Mouse (Mus musculus) left cerebral cortex, postnatal 10 days (tissue): ENCODE data around the gene Pus3. TPM values are rescaled to one million over a fixed set of nuclear protein-coding genes. Genes with fewer than 3 reads are reported as not detected.

Experiments
- DNase-seq, 2 experiments: peaks; one replicate each; pipeline ENCODE4 v3.0.0; 2021 to 2022; ENCODE audit warnings: low spot score in 2 of 2, mixed read lengths in 1 of 2; ENCODE audit errors: extremely low spot score in 1 of 2
- intact Hi-C: fragments of 180-260 bp; cut with DNase I; formaldehyde crosslinking; loops from one replicate; pipeline ENCODE4 v1.15.1; 2025
- total RNA-seq, 2 experiments: library from RNA; stranded (reverse); gene quantifications; 2 replicates each; pipeline ENCODE4 v1.2.3; 2021

The Pus3 gene
- 10 to 100 TPM; 11.4 to 12.9 TPM for total RNA-seq

GRCm38 (mm10) chr9:35558257-35559008 lies at the start of gene Pus3, which contains the start of gene Ddx25:
Gene Pus3, plus strand, starts transcription at chr9:35558595.
Gene Ddx25, minus strand, starts transcription at chr9:35558528.
- peak; percentile 64 to 88 for DNase-seq
- intact Hi-C loops: no loop called here

- no peak for DNase-seq
- intact Hi-C loops: no loop called here
These were observed 44.5 kb upstream of the Pus3 start for GRCm38 (mm10) chr9:35513900-35514299.

- no peak for DNase-seq
- intact Hi-C loops: no loop called here
These were observed 42.2 kb upstream of the Pus3 start for GRCm38 (mm10) chr9:35516182-35516581.

GRCm38 (mm10) chr9:35516711-35517110 lies 41.7 kb upstream of the Pus3 start:
- no peak for DNase-seq

GRCm38 (mm10) chr9:35518169-35518568 lies 40.2 kb upstream of the Pus3 start, which contains the start of gene Gm1113:
Gene Gm1113, minus strand, starts transcription at chr9:35518269.
- intact Hi-C loops: no loop called here
- DNase-seq: no peak

More at GRCm38 (mm10) chr9:35516711-35517110, 41.7 kb upstream of the Pus3 start:
- intact Hi-C loops: no loop called here

- intact Hi-C loops: loop anchor here (5.0 kb wide), 2 partner anchors 98 to 233 kb away; partner anchors contain the start of gene Cdon
- DNase-seq: no peak
These were observed 37.6 kb upstream of the Pus3 start for GRCm38 (mm10) chr9:35520631-35521348.

- intact Hi-C loops: loop anchor here (5.0 kb wide), 2 partner anchors 100 to 235 kb away; partner anchors contain the start of gene Cdon
- no peak for DNase-seq
These were observed 36.2 kb upstream of the Pus3 start for GRCm38 (mm10) chr9:35522241-35522640.

- intact Hi-C loops: loop anchor here (5.0 kb wide), 2 partner anchors 101 to 236 kb away; partner anchors contain the start of gene Cdon
- peak in 1 of 2 experiments; percentile 0 for DNase-seq
These were observed 35.4 kb upstream of the Pus3 start for GRCm38 (mm10) chr9:35522821-35523515.

GRCm38 (mm10) chr9:35523541-35523940 lies 34.9 kb upstream of the Pus3 start:
- peak; percentile 53 to 62 for DNase-seq
- intact Hi-C loops: loop anchor here (5.0 kb wide), 2 partner anchors 101 to 236 kb away; partner anchors contain the start of gene Cdon

- peak; percentile 74 to 79 for DNase-seq
- intact Hi-C loops: loop anchor here (5.0 kb wide), 2 partner anchors 102 to 237 kb away; partner anchors contain the start of gene Cdon
These were observed 34.4 kb upstream of the Pus3 start for GRCm38 (mm10) chr9:35523941-35524411.

GRCm38 (mm10) chr9:35529141-35529540 lies 29.3 kb upstream of the Pus3 start:
- DNase-seq: no peak
- intact Hi-C loops: no loop called here

- intact Hi-C loops: no loop called here
These were observed 28.6 kb upstream of the Pus3 start for GRCm38 (mm10) chr9:35529796-35530195.

GRCm38 (mm10) chr9:35533266-35533665 lies 25.1 kb upstream of the Pus3 start:
- DNase-seq: no peak
- intact Hi-C loops: no loop called here

More at GRCm38 (mm10) chr9:35529796-35530195, 28.6 kb upstream of the Pus3 start:
- DNase-seq: no peak

GRCm38 (mm10) chr9:35535110-35535509 lies 23.3 kb upstream of the Pus3 start:
- intact Hi-C loops: loop anchor here (2.0 to 5.0 kb wide), 2 partner anchors 113 to 252 kb away; partner anchors contain the start of gene Cdon
- DNase-seq: peak in 1 of 2 experiments; percentile 55

- DNase-seq: no peak
- intact Hi-C loops: loop anchor here (2.0 to 5.0 kb wide), 2 partner anchors 114 to 253 kb away; partner anchors contain the start of gene Cdon
These were observed 22.5 kb upstream of the Pus3 start for GRCm38 (mm10) chr9:35535876-35536275.

GRCm38 (mm10) chr9:35539001-35539750 lies 19.2 kb upstream of the Pus3 start:
- intact Hi-C loops: loop anchor here (5.0 kb wide), 1 partner anchor 117 kb away; the partner anchor contains the start of gene Cdon
- no peak for DNase-seq

GRCm38 (mm10) chr9:35541024-35541423 lies 17.4 kb upstream of the Pus3 start:
- intact Hi-C loops: no loop called here
- no peak for DNase-seq

GRCm38 (mm10) chr9:35541488-35541887 lies 16.9 kb upstream of the Pus3 start:
- peak; percentile 69 to 81 for DNase-seq
- intact Hi-C loops: no loop called here
